Mouse (Mus musculus) stomach, embryonic 14.5 days (tissue): ENCODE measurements around the gene Gprin2. TPM values are rescaled to one million over a fixed set of nuclear protein-coding genes. Genes with fewer than 3 reads are reported as not detected.

Experiments used
- ATAC-seq: fragments of 200-750 bp; cut with Nextera tagmentation; 2 replicates; pipeline ENCODE4 v1.8.0; 2017; ENCODE audit warnings: low read depth, moderate TSS enrichment; ENCODE audit not compliant: insufficient number of reproducible peaks, insufficient read depth, low FRiP score
- H3K27ac ChIP-seq: fragments of 300-500 bp; sonication (generic); 2 replicates; pipeline ENCODE4 v1.5.1; 2014; ENCODE audit warnings: mild to moderate bottlenecking, low read length, moderate library complexity, mixed read lengths
- H3K27me3 ChIP-seq: fragments of 300-500 bp; sonication (generic); 2 replicates; pipeline ENCODE4 v1.6.1; 2014; ENCODE audit warnings: low read length, control low read depth, mixed read lengths; ENCODE audit not compliant: control insufficient read depth, insufficient read depth
- H3K36me3 ChIP-seq: fragments of 300-500 bp; sonication (generic); 2 replicates; pipeline ENCODE4 v1.6.1; 2014; ENCODE audit warnings: mild to moderate bottlenecking, control low read depth, low read length, moderate library complexity, mixed read lengths; ENCODE audit not compliant: control insufficient read depth, insufficient read depth
- H3K4me1 ChIP-seq: fragments of 300-500 bp; sonication (generic); 2 replicates; pipeline ENCODE4 v1.6.1; 2014; ENCODE audit warnings: low read length, control low read depth, mixed read lengths; ENCODE audit not compliant: control insufficient read depth, insufficient read depth
- H3K4me2 ChIP-seq: fragments of 300-500 bp; sonication (generic); replicated peaks from 2 replicates; pipeline ENCODE4 v1.6.1; 2014; ENCODE audit warnings: low read depth, low read length, control low read depth
- H3K4me3 ChIP-seq: fragments of 300-500 bp; sonication (generic); 2 replicates; pipeline ENCODE4 v1.5.1; 2014; ENCODE audit warnings: low read depth, low read length, control low read depth
- H3K9ac ChIP-seq: fragments of 300-500 bp; sonication (generic); replicated peaks from 2 replicates; pipeline ENCODE4 v1.6.1; 2014; ENCODE audit warnings: low read depth, mild to moderate bottlenecking, control low read depth, low read length, moderate library complexity, mixed read lengths
- H3K9me3 ChIP-seq: fragments of 300-500 bp; sonication (generic); 2 replicates; pipeline ENCODE4 v1.6.1; 2016; ENCODE audit warnings: low read depth, low read length, control low read depth; ENCODE audit not compliant: control insufficient read depth
- WGBS: fragments of 180-500 bp; shearing (Covaris S2); extraction: QIAGEN DNeasy Blood & Tissue Kit; methylation state at CpG from one replicate; pipeline ENCODE4 v1.1.7; 2014; 5-methylcytosine and 5-hydroxymethylcytosine counted together
- polyA plus RNA-seq: library from polyadenylated mRNA; unstranded; fragments of >200 nt; fragmentation: Nextera tagmentation; extraction: Ambion mirVana; gene quantifications from 2 replicates; pipeline ENCODE4 v1.2.1, GENCODE M21; 2014

Gene Gprin2
- polyA plus RNA-seq, 1 experiment from 2014 or later: 0.32 TPM

GRCm38 (mm10) chr14:34152342-34152741 is 49.1 kb downstream of the Gprin2 start, which contains the start of gene Npy4r:
Npy4r (minus strand) TSS chr14:34152489.
- no peak within 1 kb of the TSS for H3K4me3 ChIP-seq
- 13% methylated on average over 16 of the region's 16 CpGs for WGBS

GRCm38 (mm10) chr14:34142915-34143314 is 58.5 kb downstream of the Gprin2 start:
- Histone ChIP-seq H3K9me3 (no peaks in the 10 kb centered on the region), H3K36me3 (no peaks in the 10 kb centered on the region), H3K4me1 (no peaks in the 10 kb centered on the region), H3K27me3 (no peaks in the 10 kb centered on the region), H3K27ac (no peak overlapping the region), H3K4me2 (no peak overlapping the region), H3K4me3 (no peak overlapping the region), H3K9ac (no peak overlapping the region)
- WGBS: 89% methylated on average over 10 of the region's 10 CpGs
- no peak for ATAC-seq

More at GRCm38 (mm10) chr14:34152342-34152741, 49.1 kb downstream of the Gprin2 start, which contains the start of gene Npy4r:
- Histone ChIP-seq H3K4me2 (peak within 1 kb of the TSS; percentile 21; the same call in 1 of the 2 replicates), H3K27ac (no peak within 1 kb of the TSS), H3K9ac (no peak within 1 kb of the TSS), H3K27me3 (no peaks in the 10 kb centered on the region), H3K36me3 (no peaks in the 10 kb centered on the region), H3K9me3 (no peaks in the 10 kb centered on the region), H3K4me1 (peaks cover 5% of the 10 kb centered on the region; the same call in 1 of the 2 replicates)
- ATAC-seq: peak; percentile 87

- Histone ChIP-seq H3K27me3 (no peaks in the 10 kb centered on the region), H3K4me1 (no peaks in the 10 kb centered on the region), H3K27ac (no peak overlapping the region), H3K9ac (no peak overlapping the region), H3K36me3 (no peaks in the 10 kb centered on the region), H3K4me2 (no peak overlapping the region), H3K4me3 (no peak overlapping the region), H3K9me3 (no peaks in the 10 kb centered on the region)
- ATAC-seq: no peak
- 48% methylated on average over 1 of the region's 1 CpGs for WGBS
Measured at GRCm38 (mm10) chr14:34142316-34142715, 59.1 kb downstream of the Gprin2 start.

- Histone ChIP-seq H3K9me3 (no peaks in the 10 kb centered on the region), H3K9ac (no peak overlapping the region), H3K4me3 (no peak overlapping the region), H3K27me3 (no peaks in the 10 kb centered on the region), H3K4me2 (no peak overlapping the region), H3K4me1 (no peaks in the 10 kb centered on the region), H3K27ac (no peak overlapping the region), H3K36me3 (no peaks in the 10 kb centered on the region)
- WGBS: 75% methylated on average over 15 of the region's 15 CpGs
- no peak for ATAC-seq
Measured at GRCm38 (mm10) chr14:34139671-34140664, 61.5 kb downstream of the Gprin2 start.

Other genes with a start within 250 kb of the Gprin2 start
- not detected in 2 replicates for gene Rbp3, start 247.7 kb downstream of the Gprin2 start, polyA plus RNA-seq
- 0.31 and 0.45 TPM in 2 replicates for gene Zfp488, start 222.9 kb downstream of the Gprin2 start, polyA plus RNA-seq
- gene Gm30083, start 186.5 kb downstream of the Gprin2 start, polyA plus RNA-seq: not detected in 2 replicates
- gene Gm5460, start 184.9 kb downstream of the Gprin2 start, polyA plus RNA-seq: not detected in 2 replicates
- not detected in 2 replicates for gene Antxrl, start 148.9 kb downstream of the Gprin2 start, polyA plus RNA-seq
- gene Anxa8, start 115.7 kb downstream of the Gprin2 start, polyA plus RNA-seq: 50.6 and 54.0 TPM in 2 replicates
- 0.69 TPM in 1 of 2 replicates, not detected in the other for gene A630023A22Rik, start 98.9 kb downstream of the Gprin2 start, polyA plus RNA-seq
- 0.13 and 0.19 TPM in 2 replicates for gene Npy4r, start 49.2 kb downstream of the Gprin2 start, polyA plus RNA-seq
- gene Syt15, start 17.9 kb upstream of the Gprin2 start, polyA plus RNA-seq: 0.58 and 0.81 TPM in 2 replicates
- 8.0 and 8.6 TPM in 2 replicates for gene Shld2, start 108.8 kb upstream of the Gprin2 start, polyA plus RNA-seq
- 76.5 and 82.5 TPM in 2 replicates for gene Glud1, start 109.1 kb upstream of the Gprin2 start, polyA plus RNA-seq
- not detected in 2 replicates for gene Fam25c, start 153.8 kb upstream of the Gprin2 start, polyA plus RNA-seq
- 36.7 and 40.1 TPM in 2 replicates for gene Sncg, start 173.1 kb upstream of the Gprin2 start, polyA plus RNA-seq
- 7.7 and 7.8 TPM in 2 replicates for gene Mmrn2, start 173.8 kb upstream of the Gprin2 start, polyA plus RNA-seq